Mouse (Mus musculus): ENCODE data around the gene H1foo.

Gene H1foo

DNA sequence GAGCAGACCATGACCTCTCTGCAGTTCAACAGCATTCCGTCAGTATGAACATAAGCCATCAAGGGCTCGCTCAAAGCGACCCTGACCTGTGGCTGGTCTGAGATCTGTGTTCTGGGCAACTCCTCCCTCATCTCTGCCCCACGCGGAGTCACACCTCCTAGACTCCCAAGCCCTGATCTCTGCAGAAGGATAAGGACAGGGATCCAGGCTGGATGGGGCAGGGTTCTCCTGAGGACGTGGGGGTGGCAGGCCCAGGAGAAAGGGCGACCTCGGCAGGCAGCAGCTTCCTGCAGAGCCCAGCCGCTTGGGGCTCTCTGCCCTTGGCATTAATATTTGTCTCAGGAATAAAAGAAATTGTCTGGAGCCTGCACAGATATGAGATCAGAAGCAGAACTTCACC lies 40.9 kb downstream of the H1foo start:
- ATAC-seq (ENCODE audit: low TSS enrichment), result no peak

DNA sequence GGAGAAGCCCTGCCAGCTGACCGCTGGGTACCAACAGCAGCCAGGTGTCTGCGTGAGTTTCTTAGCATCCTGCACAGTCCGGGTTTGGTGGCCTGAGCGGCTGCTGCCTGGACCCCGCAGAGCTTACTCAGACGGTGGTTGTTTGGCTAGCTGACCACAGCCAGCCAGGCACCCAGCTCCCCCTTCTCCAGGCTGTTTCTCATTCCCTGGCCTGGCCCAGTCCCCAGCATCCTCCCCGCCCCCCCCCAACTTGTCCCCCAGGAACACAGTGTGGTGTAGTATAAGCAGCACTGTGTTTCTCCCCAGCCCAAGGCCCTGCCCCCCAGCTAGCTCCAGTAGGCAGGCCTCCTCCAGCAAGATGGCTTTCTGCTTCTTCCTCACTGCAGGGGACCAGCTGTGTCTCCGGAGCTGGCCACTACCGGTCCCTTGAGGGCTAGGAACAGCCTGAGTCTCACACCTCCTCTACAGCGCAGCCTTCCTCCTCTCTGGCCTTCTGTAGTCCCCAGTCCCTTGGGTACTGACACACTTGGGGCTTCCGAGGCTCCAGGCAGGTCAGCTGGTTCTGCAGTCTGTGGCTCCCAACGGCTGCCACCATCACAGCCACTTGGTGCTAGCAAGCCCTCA lies 41.8 kb downstream of the H1foo start:
- ATAC-seq (ENCODE audit: low TSS enrichment), result no peak

GRCm38 (mm10) chr6:115987096-115987747 lies 42.5 kb downstream of the H1foo start:
- ATAC-seq (ENCODE audit: low TSS enrichment), result no peak

GRCm38 (mm10) chr6:115989032-115989431 lies 44.3 kb downstream of the H1foo start:
- no peak for ATAC-seq (ENCODE audit: low TSS enrichment)

GRCm38 (mm10) chr6:115989607-115990006 lies 44.9 kb downstream of the H1foo start:
- peak; percentile 58 for ATAC-seq (ENCODE audit: low TSS enrichment)

DNA sequence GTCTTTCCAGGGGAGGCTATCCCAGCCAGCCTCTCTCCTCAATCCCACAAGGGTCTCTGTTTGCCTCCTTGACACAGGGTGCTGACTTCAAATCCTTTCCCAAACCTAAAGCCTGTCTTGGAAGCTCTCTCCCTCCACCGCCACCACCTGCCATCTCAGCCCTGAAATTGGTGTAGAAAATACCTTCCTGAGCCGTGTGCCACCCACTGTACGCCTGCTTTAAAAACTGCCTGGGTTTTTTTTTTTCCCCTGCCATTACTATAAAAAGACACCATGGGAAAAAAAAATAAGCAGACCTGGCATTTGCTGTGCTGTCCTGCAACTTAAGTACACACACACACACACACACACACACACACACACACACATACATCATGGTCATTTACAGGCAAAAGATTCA lies 45.3 kb downstream of the H1foo start:
- ATAC-seq (ENCODE audit: low TSS enrichment), result peak; percentile 8; the same call in 1 of the 2 replicates

DNA sequence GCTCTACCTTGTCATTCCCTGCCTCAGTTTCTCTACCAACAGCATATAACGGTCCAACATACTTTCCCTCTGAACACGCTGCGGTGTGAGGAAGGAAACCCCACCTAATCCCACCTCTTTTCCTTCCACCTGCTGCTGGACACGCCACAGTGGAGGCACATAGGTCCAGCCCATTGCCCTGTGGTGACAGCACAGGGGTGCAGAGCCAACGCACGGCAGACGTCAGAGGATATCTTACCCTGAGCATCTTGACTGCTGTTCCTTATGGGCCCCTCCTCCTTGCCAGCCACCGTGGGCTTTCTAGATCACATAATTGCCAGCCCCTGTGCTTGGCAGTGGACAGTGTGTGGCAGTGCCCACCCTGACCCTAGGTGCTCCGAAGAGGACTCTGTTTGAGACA lies 45.7 kb downstream of the H1foo start:
- ATAC-seq (ENCODE audit: low TSS enrichment), result no peak

DNA sequence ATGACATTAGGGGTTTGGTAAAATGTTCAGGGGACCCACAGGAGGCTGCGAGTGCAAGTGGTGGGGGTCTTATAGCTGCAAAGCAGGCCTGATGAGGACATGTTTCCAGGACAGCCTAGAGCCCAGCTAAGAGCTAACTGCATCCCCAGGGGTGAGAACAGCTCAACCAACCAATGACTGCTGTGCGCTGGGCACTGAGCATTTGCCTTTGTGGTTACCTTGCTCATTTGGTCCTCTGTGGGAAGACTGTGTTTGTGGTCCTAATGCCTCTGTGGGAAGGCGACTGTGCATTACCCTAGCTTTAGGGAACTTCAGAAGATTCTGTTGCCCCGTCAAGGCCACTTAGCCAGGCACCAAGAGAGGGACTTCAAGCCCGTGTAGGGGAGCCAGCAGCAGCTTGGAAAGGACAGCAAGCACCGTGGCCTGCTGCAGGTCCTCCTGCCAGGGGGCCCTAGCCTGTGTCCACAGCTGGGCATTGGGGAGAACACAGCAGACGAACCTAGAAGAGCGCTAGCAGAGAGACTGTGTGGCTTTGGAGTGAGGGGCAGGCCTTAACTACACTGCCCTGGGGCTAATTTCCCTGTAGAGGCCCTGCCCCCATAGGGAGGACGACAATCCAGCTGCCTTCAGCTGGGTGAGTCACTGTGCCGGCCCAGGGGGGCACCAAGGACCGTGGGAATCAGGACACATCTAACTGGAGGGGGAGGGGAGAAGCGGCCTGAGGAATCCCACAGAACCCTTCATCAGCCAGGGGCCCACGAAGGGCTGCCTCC lies 46.6 kb downstream of the H1foo start:
- no peak for ATAC-seq (ENCODE audit: low TSS enrichment)

GRCm38 (mm10) chr6:115991881-115992620 lies 47.3 kb downstream of the H1foo start:
- ATAC-seq (ENCODE audit: low TSS enrichment), result no peak

DNA sequence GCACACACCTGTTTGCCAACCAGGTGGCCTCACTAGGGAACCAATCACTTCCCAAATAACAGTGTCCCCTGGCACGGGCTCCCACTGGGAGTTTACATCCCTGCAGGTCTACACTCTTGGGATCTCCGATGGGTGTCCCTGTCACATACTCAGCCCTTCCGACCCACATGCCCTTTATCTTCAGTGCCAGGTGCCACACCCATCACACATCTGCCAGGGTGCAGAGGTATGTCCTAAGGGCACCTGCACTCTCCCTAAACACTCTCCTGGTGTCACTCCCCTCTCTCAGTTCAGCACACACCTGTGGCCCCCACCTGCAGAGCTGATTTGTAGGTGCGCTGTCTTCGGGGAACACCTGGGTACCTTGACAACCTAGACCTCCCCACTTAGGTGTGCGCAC lies 48.2 kb downstream of the H1foo start:
- no peak for ATAC-seq (ENCODE audit: low TSS enrichment)

DNA sequence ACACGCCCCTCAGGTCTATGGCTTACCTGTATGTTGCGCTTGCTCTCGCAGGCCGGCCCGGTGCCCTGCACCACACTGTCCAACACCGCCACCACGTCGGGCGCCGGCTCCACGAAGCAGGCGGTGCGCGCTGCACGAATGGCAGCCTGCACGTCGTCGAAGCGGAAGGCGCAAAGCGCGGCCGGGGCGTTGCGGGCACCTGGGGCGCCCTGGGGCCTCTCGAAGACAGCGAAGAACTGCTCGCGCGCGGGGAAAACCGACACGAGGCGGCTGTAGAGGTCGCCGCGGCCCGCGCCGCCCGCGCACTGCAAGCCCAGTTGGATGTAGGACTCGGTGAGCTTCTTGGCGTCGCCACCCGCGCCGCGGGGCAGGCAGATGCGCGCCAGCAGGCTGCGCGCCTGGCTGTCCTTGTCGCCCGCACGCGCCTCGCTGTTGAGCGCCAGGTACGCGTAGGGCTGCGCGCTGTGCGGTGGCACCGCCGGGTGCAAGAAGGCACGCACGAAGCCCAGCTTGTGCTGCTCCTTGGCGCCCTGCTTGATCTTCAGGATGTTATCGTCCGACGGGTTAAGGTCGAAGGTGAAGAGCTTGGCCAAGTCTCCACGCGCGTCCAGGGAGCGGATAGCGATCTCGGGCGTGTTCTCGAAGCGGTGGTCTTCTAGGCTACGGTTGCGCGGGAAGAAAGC lies 48.9 kb downstream of the H1foo start:
- no peak for ATAC-seq (ENCODE audit: low TSS enrichment)

DNA sequence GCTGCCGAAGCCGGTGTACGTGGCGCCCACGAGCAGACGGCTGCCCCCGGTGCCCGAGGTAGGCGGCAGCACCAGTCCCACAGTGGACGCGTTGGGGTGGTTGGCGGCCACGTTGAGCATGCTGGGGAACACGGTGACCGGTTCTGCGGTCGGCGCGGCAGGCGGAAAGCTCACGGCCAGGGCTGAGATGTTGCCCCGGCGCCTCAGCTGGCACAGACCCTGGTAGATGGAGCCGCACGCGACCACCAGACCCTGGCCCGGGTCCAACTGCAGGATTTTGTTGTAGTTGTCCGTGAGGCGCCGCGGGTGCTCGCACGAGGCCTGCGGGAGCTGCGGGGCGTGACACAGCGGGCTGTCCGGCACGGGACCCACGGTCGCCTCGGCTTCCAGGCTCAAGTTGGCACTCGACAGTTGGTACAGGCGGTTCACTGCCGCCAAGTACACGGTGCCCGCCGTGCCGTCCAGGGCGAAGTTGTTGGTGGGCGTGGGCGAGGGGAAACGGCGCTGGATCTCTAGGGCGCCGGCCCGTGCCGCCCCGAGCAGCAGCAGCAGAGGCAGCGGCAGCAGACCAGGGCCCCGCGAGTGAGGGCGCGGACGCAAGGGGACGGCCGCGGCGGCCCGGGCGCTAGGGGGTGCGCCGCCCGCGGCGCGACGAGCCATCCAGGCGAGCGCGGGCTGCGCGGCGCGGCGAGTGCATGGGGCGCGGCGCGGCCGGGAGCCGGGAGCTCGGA lies 49.6 kb downstream of the H1foo start:
- ATAC-seq (ENCODE audit: low TSS enrichment), result peak; percentile 2; the same call in 1 of the 2 replicates

DNA sequence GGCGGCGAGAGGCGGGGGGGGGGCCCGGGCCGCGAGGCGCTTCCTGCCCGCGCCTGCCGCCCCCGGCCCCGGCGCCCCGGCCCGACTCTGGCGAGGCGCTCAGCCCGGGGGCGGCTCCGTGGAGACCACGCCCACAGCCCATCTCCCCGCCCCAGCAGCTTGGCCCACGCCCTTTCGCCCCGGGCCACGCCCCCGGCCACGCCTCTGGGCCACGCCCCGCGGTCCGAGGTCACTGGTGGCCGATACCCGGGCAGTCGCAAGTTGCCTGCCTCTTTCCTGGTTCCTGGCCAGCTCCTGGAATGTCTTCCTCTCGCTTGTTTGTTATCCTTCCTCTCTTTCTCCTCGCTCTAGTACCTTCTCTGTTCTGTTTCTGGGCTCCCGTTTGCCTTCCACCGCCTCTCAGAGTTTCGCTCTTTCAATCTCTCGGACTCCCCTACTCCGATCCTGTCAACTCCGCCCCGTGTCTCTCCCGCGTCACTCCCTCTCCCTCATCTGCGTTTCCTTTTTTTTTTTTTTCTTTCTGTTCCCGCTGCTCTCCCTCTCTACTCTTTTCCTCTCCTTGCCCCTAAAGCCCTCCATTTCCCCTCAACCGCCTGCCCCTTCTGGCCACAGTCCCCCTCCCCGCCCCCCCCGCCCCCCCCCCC lies 50.3 kb downstream of the H1foo start, which contains the start of gene Plxnd1:
TSS of gene Plxnd1 (minus strand) at position 129 of the 644 bp plus-strand sequence.
- peak; percentile 32 for ATAC-seq (ENCODE audit: low TSS enrichment)

GRCm38 (mm10) chr6:115995531-115995941 lies 50.8 kb downstream of the H1foo start:
- no peak for ATAC-seq (ENCODE audit: low TSS enrichment)

GRCm38 (mm10) chr6:115996171-115996851 lies 51.6 kb downstream of the H1foo start:
- ATAC-seq (ENCODE audit: low TSS enrichment), result 0 out of 2 replicates have a peak, but pooled peaks have one; percentile 14

DNA sequence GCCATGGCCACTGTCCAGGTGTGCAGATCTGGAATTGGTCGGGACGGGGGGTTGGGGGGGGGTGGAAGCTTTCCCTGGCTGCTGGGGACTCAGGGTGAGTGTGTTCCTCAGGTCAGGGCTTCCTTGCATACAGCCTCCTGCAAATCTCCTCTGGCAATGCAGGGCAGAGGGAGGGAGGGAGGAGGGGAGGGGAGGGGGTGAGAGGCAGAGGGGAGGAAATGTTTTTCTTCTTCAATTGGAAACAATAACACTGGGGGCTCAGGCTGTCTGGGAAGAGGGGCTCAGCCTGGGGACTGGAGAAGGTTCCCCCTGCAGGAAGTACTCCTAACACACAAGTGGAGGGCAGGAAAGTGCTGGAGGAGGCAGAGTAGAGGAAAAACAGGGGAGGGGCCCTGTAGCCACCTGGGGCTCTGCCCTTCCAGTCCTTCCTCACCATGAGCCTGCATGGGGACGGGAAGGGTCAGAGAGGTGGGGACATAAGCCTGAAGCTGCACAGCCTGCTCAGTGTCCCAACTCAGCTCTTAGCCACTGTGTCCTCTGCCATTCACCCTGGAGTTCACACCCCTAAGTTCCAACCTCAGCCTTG lies 53.1 kb downstream of the H1foo start:
- no peak for ATAC-seq (ENCODE audit: low TSS enrichment)

DNA sequence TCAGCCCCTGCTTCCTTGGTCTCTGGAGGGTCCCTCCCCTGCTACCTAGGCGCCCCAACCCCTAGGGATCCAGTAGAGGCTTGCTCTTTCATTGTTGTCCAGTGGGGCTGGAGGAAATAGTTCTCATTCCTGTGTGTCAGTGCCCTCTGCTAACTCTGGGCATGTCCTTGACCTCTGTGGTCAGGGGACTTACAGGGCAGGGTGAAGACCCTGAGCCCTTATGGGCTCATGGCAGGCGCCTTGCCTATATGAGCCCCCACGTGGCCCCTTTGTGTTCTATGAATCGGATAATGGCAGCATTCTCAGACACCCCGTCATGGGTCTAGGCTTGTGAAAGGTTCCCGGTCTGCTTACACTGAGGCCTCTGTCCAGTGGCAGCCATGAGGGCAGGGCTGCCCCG lies 54.0 kb downstream of the H1foo start:
- ATAC-seq (ENCODE audit: low TSS enrichment), result no peak

DNA sequence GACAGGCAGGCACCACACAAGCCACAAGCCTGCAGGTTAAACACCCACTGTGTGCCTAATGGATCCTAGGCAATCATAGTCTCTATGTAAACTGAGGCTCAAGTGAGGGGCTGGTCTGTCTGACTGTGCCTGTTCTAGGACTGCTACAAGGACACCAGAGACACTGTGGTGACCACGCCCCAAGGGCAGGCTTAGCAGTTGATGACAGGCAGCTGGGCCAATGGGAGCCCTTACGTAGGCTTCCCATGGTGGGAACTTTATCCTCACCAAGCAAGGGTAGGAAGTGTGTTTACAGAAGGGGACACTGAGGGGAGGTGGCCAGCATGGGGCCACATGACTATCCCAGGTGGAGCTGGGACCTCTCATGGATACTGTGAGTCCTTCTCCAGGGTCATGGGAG lies 54.5 kb downstream of the H1foo start:
- no peak for ATAC-seq (ENCODE audit: low TSS enrichment)

All from frontal cortex, adult (tissue).